Mouse (Mus musculus) splenic B cell, adult 2 months (primary cell): ENCODE results near the gene Zfp410.
"Not testable (repeated sequence)": the region's sequence is repeated elsewhere in the genome, so short reads cannot be mapped to it uniquely, and the experiment has no call there.

Experiments used
- DNase-seq: peaks from one replicate; pipeline ENCODE4 v3.0.0-alpha.2; 2011; ENCODE audit warnings: low read depth, low spot score
- H3K27me3 ChIP-seq: 2 replicates; pipeline ENCODE4 v1.6.1; 2012; ENCODE audit warnings: mild to moderate bottlenecking, low read length, moderate library complexity, mixed read lengths; ENCODE audit not compliant: control insufficient read depth, poor library complexity, insufficient read depth, severe bottlenecking
- H3K36me3 ChIP-seq: 2 replicates; pipeline ENCODE4 v1.6.1; 2012; ENCODE audit warnings: mild to moderate bottlenecking, low read length, moderate library complexity, mixed read lengths; ENCODE audit not compliant: control insufficient read depth, poor library complexity, insufficient read depth, severe bottlenecking

Zfp410 gene

GRCm38 (mm10) chr12:84304554-84304953 is 12.1 kb upstream of the Zfp410 start:
- Histone ChIP-seq H3K36me3 (peaks cover 14% of the 10 kb centered on the region), H3K27me3 (no peaks in the 10 kb centered on the region)
- DNase-seq, result no peak

DNA sequence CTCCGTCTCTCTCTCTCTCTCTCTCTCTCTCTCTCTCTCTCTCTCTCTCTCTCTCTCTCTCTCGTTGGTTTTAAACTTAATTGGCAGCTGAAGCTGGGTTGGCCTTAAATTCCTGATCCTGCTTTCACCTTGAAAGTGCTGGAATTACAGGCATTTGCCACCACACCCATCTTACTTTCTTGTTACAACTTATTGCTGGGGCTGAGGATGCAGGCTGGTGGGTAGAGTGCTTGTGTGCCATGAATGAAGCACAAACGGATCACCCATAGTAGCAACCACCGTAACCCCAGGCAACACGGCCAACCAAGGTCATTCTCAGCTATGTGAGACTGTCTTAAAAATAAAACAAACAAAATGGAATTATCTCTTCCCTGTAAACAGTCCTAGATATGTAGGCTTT is 5.3 kb upstream of the Zfp410 start:
- no peaks in the 10 kb centered on the region for H3K27me3 ChIP-seq
- peaks cover 7% of the 10 kb centered on the region; the same call in 1 of the 2 replicates for H3K36me3 ChIP-seq
- no peak for DNase-seq

- no peak for DNase-seq
- Histone ChIP-seq H3K36me3 (no peaks in the 10 kb centered on the region), H3K27me3 (no peaks in the 10 kb centered on the region)
Observed at GRCm38 (mm10) chr12:84316006-84316405, 646 bp upstream of the Zfp410 start.

GRCm38 (mm10) chr12:84327111-84327512 is 10.5 kb downstream of the Zfp410 start:
- no peak for DNase-seq
- Histone ChIP-seq H3K36me3 (peaks cover 19% of the 10 kb centered on the region), H3K27me3 (no peaks in the 10 kb centered on the region)

- DNase-seq, result no peak
- H3K27me3 ChIP-seq, result no peaks in the 10 kb centered on the region
Observed at GRCm38 (mm10) chr12:84336963-84337625, 20.4 kb downstream of the Zfp410 start.

GRCm38 (mm10) chr12:84347192-84347591 is 30.5 kb downstream of the Zfp410 start:
- peak; percentile 55 for DNase-seq
- no peaks in the 10 kb centered on the region for H3K27me3 ChIP-seq
- 0 out of 2 replicates have a peak, but pooled peaks cover 1% of the 10 kb centered on the region for H3K36me3 ChIP-seq

More at GRCm38 (mm10) chr12:84336963-84337625, 20.4 kb downstream of the Zfp410 start:
- peaks cover 15% of the 10 kb centered on the region for H3K36me3 ChIP-seq

DNA sequence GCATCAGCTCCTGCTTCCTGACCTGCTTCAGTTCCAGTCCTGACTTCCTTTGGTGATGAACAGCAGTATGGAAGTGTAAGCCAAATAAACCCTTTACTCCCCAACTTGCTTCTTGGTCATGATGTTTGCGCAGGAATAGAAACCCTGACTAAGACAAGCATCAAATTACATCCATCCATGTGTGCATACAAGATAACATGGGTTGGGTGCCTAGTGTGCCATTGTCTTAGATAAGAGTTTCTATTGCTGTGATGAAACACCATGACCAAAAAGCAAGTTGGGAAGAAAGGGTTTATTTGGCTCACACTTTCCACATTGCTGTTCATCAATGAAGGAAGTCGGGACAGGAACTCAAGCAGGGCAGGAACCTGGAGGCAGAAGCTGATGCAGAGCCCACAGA is 42.0 kb downstream of the Zfp410 start:
- not testable (repeated sequence) for DNase-seq, H3K36me3 ChIP-seq, H3K27me3 ChIP-seq

GRCm38 (mm10) chr12:84361555-84362489 is 45.2 kb downstream of the Zfp410 start, which contains the start of the genes Coq6 and Fam161b:
Coq6 (plus strand) TSS chr12:84361657.
Fam161b (minus strand) TSS chr12:84361833.
- Histone ChIP-seq H3K36me3 (peaks cover 1% of the 10 kb centered on the region; the same call in 1 of the 2 replicates), H3K27me3 (no peaks in the 10 kb centered on the region; the same call in 1 of the 2 replicates)
- peak; percentile 98 for DNase-seq

GRCm38 (mm10) chr12:84362872-84363271 is 46.2 kb downstream of the Zfp410 start:
- Histone ChIP-seq H3K27me3 (no peaks in the 10 kb centered on the region; the same call in 1 of the 2 replicates), H3K36me3 (peaks cover 4% of the 10 kb centered on the region; the same call in 1 of the 2 replicates)
- DNase-seq, result no peak

DNA sequence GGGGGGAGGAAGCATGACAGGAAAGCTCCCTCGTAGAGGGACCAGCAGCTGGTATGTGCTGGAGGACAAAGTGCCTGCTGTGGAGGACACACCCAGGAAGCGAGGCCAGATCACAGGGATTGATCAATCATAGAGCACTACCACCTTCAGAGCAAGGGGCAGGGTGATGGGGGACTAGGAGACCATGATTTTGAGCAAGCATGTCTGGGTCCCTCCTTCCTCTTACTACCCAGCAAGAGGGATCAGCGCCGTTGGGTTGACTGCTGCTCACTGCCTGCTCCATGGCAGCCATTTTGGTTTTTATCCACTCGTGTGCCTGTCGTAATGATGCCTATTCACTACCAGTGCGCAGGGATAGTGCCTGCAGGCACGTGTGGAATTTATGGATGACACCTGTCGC is 47.6 kb downstream of the Zfp410 start:
- H3K27me3 ChIP-seq, result no peaks in the 10 kb centered on the region; the same call in 1 of the 2 replicates
- H3K36me3 ChIP-seq, result peaks cover 4% of the 10 kb centered on the region; the same call in 1 of the 2 replicates
- no peak for DNase-seq

GRCm38 (mm10) chr12:84365137-84365536 is 48.5 kb downstream of the Zfp410 start:
- no peaks in the 10 kb centered on the region; the same call in 1 of the 2 replicates for H3K27me3 ChIP-seq
- DNase-seq, result no peak

GRCm38 (mm10) chr12:84366971-84367370 is 50.3 kb downstream of the Zfp410 start:
- Histone ChIP-seq H3K36me3 (peaks cover 11% of the 10 kb centered on the region; the same call in 1 of the 2 replicates), H3K27me3 (no peaks in the 10 kb centered on the region; the same call in 1 of the 2 replicates)
- DNase-seq, result peak; percentile 20

More at GRCm38 (mm10) chr12:84365137-84365536, 48.5 kb downstream of the Zfp410 start:
- peaks cover 4% of the 10 kb centered on the region; the same call in 1 of the 2 replicates for H3K36me3 ChIP-seq

DNA sequence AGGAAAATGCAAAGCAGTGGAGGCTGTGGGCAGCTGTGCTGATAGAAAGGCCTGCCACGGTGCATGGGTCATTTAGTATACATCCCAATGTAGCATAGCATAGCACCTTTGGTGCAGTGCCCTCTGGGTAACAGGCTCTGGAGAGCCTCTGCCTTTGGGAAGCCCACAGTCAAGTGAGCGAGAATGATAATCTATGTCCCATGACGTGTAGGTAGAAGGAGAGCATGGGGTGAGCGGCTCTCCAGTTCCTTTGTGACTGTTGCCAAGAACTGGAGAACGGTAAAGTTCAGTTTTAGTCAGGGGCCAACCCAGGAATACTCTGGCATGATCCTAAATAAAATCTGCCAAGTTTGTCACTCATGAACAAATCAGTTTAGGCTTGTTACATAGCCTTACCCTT is 55.0 kb downstream of the Zfp410 start:
- DNase-seq, result no peak

DNA sequence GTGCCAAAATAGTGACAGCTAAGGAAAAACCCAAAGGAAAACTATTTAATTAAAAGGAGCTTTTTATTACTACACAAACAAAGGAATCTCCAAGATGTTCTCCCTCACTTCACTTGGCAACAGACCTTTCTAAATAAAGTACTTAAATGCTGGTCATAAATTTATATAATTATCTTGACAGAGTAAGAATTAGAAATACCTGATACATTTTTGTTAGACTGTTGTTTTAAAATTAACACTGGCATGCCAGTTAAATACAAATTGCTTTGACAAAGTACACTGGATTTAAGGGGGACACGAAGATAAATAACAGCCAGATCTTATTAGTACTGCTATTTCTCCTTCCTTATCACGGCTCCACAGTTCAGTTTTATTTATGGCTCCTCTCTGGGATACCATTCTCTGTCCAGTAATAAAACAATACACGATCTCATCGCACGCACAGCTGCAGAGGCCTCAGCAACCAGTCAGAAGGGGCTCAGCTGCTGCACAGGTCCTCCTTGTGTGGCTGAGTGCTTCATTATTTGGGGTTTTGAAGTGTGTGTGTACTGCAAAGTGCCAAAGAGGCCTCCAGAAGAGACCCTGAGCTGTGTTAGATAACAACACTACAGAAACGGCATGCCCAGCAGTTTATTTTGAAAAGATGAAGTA is 57.3 kb downstream of the Zfp410 start:
- H3K27me3 ChIP-seq, result no peaks in the 10 kb centered on the region
- DNase-seq, result no peak
- H3K36me3 ChIP-seq, result peaks cover 19% of the 10 kb centered on the region

More for the DNA sequence above, 55.0 kb downstream of the Zfp410 start:
- H3K27me3 ChIP-seq, result no peaks in the 10 kb centered on the region
- peaks cover 15% of the 10 kb centered on the region for H3K36me3 ChIP-seq
